Mouse (Mus musculus): ENCODE measurements around the gene Gm11361. TPM values are rescaled to one million over a fixed set of nuclear protein-coding genes. Genes with fewer than 3 reads are reported as not detected.

Gene Gm11361
- total RNA-seq (2021): 10 to 100 TPM; 49.4 to 59.0 TPM

DNA sequence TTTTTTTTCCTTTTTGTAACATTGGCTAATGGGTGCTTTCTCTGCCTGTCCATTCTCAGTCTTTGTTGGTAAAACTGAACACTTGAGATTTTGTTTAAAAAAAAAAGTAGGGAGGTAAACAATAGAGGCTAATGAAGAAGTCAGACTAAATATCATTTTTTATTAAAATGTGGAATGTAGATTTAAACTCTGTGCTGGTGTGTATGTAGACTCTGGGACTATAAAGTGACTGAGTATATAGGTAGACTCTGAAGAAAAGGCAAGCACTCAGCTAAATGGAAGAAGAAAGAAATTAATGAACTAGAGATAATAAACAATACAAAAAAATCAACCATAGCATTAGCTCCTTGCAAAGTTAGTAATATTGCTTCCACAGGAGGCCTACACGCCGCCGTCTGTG, at the start of gene Gm11361:
Gene Gm11361 (plus strand): TSS at position 301 of the 400 bp plus-strand sequence.
- DNase-seq (ENCODE audit: low spot score in 2 of 2): no peak
- intact Hi-C loops (cut with DNase I): no loop called here

- intact Hi-C loops (cut with DNase I): no loop called here
- DNase-seq (ENCODE audit: low spot score in 2 of 2): no peak
These were observed 7.1 kb downstream of the Gm11361 start for GRCm38 (mm10) chr13:28264399-28264798.

DNA sequence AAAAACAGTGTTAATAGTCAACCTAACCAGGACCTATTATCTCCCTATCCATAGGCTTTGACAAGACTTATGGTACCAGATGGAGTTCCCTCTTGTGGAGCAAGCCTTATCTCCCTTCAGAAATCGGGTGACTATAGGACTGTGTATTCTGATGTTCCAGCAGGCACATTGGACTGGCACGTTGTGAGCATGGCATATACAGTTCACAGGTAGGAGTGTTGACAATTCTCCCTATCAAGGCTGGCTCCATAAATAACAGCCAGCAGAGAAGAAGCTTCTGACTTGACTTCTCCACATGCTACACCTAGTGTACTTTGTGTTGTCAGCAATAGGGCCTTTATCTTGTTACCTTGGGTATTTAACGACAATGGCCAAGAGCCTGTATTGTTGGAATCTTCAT, 30.0 kb downstream of the Gm11361 start:
- no peak for DNase-seq (ENCODE audit: low spot score in 2 of 2)

DNA sequence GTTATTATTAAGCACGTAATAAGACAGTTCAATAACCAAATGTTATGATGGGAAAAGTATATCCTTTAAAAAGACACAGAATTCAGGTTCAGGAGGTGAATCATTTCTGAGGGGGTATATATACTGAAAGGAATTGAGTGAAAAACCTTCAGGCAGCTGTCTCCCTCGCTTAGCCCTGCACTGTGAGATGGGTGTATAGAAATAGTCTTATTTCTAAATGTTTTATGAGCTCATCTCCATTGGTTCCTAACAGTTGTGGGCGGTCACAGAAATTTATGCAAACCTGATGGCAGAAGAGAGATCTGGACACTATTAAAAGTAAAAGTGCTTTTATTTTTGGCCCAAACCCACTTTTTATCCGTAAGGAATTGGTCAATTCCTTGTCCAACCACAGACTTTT, 36.9 kb downstream of the Gm11361 start:
- peak in 1 of 2 experiments; percentile 49 for DNase-seq (ENCODE audit: low spot score in 2 of 2)
- intact Hi-C loops (cut with DNase I): no loop called here

More for the DNA sequence above, 30.0 kb downstream of the Gm11361 start:
- intact Hi-C loops (cut with DNase I): no loop called here

DNA sequence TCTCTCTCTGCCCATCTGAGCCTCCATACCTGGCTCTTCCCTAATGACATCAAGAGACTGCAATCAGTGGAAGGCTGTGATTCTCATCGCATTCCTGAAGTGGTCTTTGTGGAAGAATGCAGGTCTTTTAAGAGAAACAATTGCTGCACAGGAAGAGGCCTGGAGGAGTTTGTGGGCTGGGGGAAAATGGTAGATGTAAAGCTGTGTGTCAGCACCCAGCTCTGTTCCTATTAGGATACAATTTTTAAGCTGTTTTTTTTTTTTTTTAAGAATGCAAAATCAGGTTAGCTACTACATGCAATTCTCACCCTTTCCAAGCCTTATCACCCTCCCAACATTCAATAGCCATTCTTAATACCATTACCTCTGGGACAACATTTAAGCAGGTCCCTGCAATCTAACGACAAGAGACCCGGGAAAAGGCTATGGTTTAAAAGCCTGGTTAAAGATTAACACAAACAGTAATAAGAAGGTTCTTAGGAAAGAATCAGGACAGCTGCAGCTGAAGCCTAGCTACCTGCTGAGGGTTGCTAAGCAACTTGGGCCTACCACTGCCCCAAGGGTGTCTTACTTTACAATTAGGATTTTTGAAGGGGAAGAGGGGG, 37.5 kb downstream of the Gm11361 start:
- intact Hi-C loops (cut with DNase I): no loop called here

DNA sequence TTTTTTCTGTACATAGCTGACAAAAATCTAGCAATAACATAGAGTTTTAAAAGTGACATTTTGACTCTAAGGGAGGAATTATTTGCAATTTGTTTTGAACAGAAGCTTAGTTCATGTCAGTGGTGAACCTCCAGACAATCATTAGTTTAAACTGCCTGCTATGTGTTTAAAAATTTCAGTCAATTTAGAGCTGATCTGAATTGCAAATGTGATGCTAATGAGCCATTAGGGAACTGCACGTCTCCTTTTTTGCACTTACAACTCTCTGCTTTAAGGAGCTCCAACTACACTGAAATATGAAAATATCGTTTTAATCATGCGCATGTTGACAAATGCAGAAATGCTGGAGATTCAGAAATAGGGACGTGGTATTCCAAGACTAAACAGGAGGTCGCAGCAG, 38.2 kb downstream of the Gm11361 start:
- DNase-seq (ENCODE audit: low spot score in 2 of 2): no peak
- intact Hi-C loops (cut with DNase I): no loop called here

More for the DNA sequence above, 37.5 kb downstream of the Gm11361 start:
- DNase-seq (ENCODE audit: low spot score in 2 of 2): no peak

GRCm38 (mm10) chr13:28297098-28297497, 39.8 kb downstream of the Gm11361 start:
- intact Hi-C loops (cut with DNase I): no loop called here
- DNase-seq (ENCODE audit: low spot score in 2 of 2): no peak

GRCm38 (mm10) chr13:28297577-28297976, 40.2 kb downstream of the Gm11361 start:
- no peak for DNase-seq (ENCODE audit: low spot score in 2 of 2)
- intact Hi-C loops (cut with DNase I): no loop called here

Other genes with a start within 250 kb of the Gm11361 start
- gene Prl4a1, start 241.3 kb upstream of the Gm11361 start, total RNA-seq (2021): not detected
- gene Prl5a1, start 115.0 kb upstream of the Gm11361 start, total RNA-seq (2021): not detected